Mouse (Mus musculus): Measurements from ENCODE around the gene Gxylt2.

The Gxylt2 gene

DNA sequence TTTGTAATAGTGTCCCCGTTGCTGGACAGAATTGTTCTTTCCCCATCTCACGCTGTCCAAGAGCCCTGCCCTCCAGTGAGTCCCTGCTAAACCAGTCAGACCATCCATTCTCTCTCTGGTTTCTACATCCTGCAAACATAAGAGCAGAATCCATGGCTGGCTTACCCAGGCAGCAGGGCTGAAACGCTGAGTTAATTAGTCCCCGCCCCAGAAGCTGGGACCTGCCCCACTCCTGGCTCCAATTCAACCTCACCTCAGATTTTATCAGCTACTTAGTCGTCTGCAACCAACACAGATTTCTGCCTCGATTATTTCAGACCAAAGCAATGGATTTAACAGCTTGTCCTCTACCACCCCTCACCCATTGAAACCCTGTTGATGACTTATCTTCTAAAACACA is 91.3 kb downstream of the Gxylt2 start:
- peak; percentile 20 for DNase-seq (ENCODE audit: extremely low read depth, insufficient read length, low spot score)

DNA sequence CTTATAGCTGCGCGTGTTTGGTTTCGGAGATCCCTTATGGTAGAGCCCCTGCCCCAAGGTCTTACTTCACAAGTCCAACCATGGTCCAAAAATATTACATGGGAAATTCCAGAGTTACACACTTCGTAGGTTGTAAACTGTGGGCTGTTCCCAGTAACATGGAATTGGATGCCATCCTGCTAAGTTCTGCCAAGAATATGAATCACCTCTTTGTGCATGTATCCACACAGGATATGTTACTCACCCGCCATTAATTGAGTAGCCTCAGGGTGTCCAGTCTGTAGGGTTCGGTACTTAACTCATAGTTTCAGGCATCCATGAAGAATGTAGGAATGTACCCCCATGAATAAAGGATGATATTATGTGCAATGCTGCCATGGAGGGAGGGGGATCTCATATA is 94.8 kb downstream of the Gxylt2 start:
- peak; percentile 68 for DNase-seq (ENCODE audit: extremely low read depth, insufficient read length, low spot score)

DNA sequence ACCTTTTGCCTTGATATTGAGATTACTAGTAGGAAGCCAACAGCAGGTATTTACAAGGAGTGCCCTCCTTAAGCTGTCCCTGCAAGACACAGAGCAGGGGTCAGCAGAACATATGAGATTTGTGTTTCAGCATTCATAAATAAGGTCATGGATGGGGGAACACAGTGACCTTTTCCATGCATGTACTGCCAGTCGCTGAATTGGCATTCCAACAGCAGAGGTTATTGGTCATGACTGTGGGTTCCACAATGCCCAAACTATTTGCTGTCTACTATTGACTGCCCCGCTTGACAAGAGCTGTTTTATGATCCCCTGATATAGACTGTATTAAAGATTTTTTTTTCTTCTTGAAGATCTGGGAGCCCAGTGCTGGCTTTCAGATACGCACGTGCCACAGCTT is 95.2 kb downstream of the Gxylt2 start:
- DNase-seq (ENCODE audit: extremely low read depth, insufficient read length, low spot score) = no peak

DNA sequence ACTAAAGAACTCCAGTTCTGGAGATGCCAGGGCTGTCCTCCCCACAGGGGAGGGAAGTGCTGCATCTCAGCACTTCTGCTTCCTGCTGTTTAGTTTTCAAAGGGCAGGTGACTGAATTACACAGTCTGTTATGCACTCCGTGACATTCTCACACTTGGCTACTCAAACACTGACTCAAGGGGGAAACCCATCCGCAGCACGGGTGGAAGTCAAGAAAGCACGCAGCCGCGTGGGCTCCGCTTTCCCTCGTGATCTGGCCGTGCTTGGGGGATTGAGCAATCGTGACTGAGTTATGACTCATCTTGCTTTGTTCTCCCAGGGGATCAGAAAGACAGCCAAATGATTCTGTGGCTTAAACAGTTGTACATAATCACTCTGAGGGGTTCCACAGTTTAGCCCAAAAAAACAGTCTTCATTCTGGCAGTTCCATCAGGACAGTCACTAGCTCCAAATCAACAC is 96.0 kb downstream of the Gxylt2 start:
- DNase-seq (ENCODE audit: extremely low read depth, insufficient read length, low spot score) = peak; percentile 80

DNA sequence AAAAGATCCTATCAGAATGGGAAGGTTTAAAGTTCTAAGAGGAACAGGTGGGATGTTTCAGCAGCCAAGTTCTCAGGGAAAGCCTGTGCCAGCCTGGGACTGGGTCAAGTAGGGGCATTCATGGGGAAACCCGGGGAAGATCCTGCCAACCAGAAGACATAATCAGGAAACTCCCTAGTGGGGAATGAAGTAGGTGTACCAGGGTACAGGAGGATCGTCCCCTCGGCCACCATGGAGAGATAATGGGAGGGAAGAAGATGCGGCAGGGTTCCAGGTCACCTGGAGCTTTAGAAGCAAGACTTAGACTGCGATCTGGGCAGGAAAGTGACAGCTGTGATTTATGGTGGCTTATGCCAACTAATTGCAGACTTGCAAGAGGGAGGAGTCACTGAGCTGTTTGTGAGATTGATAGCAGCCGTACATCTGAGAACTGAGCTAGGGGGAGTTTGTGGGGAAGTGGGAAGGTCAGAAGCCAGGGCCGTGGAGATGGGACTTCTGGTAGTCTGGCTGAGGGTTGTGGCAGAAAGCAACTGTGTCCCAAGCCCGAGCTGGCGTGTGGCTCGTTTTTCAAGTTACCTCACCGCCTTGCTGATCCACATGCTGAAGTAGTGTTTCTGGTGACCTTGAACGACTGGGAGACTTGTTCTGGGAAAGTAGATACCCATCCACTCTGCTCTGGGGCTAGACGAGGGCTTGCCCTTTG is 98.0 kb downstream of the Gxylt2 start:
- no peak for DNase-seq (ENCODE audit: extremely low read depth, insufficient read length, low spot score)

DNA sequence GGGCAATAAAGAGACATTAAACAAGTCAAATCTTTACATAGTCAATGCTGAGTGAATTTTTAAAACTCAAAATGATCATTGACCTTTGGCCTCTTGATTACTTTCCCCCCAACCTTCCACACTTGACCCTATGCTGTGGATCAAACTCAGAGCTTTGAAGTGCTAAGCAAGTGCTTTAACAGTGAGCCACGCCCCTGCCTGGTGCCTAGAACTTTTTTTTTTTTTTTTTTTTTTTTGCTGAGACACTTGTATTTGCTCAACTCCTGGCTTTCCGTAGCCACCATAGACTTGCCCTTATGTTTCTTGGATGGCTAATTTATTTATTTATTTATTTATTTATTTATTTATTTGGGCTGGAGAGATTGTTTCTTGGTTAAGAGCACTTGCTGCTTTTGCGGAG is 98.7 kb downstream of the Gxylt2 start:
- no peak for DNase-seq (ENCODE audit: extremely low read depth, insufficient read length, low spot score)

DNA sequence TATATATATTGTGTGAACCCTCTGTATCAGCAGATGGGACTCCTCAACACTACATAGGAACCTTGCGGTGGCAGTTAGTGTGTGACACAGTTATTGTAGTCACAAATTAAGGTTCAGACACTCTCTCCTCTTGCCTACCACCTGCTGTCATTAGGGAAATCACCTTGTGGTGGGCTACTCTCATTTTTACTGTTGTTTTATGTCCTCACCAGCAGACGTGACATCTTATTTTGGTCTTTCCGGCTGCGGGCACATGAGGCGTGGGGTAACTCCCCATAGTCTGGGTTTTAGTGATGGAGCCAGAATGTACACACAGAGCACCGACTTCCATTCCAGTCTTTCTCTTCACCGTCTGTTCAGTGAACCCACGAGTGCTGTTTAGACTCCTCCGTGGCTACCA is 102.7 kb downstream of the Gxylt2 start:
- no peak for DNase-seq (ENCODE audit: extremely low read depth, insufficient read length, low spot score)

DNA sequence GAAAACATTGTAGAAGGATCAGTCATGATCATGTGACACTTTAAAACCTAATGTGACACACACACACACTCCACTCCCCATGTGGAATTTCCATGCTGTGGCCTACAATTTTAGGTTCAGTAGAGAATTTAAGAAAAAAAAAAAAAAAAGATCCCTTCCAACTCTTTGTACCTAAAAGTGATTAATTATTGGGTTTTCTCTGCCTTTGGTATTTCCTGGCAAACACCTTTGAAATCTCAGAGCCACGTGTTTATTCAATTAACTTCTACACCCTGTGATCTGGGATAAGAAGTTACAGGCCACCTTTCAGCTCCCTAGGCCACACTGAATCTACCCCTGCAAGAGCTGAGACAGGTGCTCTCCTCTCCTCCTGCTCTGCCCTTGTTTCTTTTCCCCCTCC is 103.2 kb downstream of the Gxylt2 start:
- DNase-seq (ENCODE audit: extremely low read depth, insufficient read length, low spot score) = no peak

DNA sequence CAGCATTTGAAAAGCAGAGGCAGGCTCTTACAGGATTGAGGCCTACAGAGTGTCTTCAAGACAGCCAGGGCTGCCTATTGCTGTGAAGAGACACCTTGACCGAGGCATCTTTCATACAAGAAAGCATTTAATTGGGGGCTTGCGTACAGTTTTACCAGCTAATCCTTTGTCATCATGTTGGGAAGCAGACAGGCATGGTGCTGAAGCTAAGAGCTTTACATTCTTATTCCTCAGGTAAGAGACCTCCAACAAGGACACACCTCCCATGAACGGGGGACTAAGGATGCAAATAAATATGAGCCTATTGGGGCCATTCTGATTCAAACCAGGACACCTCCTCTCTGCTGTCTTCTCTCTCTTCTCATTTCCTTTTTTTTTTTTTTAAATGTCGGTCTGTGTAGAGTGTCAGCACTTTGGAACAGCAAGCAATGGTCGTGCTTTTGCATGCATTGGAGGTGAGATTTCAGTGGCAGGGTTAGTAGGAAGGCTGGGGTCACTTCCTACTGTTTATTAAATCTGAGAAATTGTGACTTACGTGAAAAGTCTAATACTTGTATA is 103.8 kb downstream of the Gxylt2 start:
- no peak for DNase-seq (ENCODE audit: extremely low read depth, insufficient read length, low spot score)

DNA sequence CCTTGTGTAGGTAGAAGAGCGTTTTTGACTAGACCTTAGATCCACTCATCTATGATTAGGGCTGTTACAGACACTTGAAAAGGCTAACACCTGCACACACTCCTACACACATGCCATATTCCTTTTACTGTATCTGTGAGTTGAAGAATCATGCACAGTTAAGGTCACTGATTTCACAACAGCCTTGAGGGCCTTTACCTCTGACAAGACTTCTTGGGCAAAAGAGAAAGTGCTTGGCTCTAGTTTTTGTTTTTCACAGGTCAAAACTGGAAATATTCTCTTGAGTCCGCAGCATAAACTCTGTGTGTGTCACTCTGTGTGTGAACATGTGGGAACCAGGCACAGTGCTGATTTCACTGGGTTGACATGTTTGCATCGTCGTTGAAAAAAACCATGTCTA is 105.6 kb downstream of the Gxylt2 start:
- DNase-seq (ENCODE audit: extremely low read depth, insufficient read length, low spot score) = no peak

DNA sequence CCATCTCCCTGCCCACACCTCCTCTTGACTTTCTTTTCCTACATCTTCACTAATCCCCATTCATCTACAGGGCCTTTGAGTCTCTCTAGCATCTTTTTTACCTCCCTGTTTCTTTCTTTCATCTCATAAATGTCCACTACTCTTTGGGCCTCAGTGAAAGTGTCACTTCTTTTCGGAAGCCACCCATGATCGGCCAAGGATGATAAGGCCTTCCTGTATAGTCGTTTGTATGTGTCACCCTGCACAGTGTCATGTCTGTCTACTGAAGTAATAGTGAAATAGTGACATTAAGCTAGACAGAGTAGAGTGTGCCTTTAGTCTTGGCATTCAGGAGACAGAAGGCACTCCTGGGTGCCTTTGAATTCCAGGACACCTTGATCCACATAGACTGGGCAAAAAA is 107.2 kb downstream of the Gxylt2 start:
- DNase-seq (ENCODE audit: extremely low read depth, insufficient read length, low spot score) = no peak

DNA sequence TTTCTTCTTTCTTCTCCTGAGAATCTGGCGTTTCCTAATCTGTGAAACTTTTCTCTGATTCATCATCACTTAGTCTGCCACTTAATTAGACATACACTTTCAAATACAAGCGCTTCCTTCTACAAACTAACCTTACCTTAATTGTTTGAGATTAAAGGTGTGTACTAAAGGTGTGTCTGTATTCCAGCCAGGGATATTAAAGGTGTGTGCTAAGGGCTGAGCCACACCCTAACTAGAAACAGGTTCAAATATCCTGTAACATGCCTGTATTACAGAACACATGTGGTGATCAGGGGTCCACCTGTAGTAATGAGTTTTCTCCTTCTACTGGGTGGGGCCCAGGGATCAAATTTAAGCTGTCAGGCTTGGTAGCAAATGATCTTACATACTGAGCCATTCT is 116.8 kb downstream of the Gxylt2 start:
- no peak for DNase-seq (ENCODE audit: extremely low read depth, insufficient read length, low spot score)

DNA sequence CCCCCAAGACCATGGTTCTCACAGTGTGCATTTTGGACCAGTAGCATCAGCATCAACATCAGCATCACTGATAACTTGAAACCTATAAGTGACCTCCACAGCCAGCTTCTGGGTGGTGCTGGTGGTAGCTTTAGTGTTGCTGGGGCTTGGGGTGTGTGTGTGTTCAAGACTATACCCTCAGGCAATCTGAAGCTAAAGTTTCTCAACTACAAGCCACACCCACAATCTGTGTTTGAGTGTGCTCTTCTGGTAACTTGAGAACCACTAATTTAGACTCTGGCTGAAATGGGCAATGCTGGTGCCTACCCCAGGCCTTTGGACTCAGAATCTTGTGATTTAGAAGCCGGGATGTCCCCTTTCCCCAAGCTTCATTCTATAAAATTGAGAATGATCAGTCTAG is 118.8 kb downstream of the Gxylt2 start:
- no peak for DNase-seq (ENCODE audit: extremely low read depth, insufficient read length, low spot score)

DNA sequence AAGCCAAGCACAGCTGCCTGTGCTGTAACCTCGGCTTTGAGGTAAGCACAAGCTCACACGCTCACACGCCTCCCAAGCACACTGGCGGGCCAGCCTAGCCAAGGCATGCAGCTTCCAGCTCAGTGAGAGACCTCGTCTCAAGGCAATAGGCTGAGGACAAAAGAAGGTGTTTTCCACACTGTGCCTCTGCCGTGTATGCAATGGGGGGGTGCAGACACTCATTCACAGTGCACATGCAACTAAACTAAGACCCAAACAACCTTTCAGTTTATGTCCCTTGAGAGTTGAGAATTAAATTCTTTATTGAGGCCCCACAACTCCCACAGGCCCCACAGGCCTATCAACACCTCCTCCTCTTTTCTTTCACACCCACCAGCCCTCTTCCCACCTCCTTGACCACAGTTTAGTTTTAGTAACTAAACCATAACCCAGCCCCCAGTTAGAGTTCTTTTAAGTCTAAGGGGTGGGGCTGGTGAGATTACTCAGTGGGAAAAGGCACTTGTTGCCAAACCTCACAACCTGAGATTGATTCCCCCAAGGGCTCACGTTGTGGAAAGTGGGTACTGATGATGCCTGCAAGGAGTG is 119.9 kb downstream of the Gxylt2 start:
- DNase-seq (ENCODE audit: extremely low read depth, insufficient read length, low spot score) = no peak

DNA sequence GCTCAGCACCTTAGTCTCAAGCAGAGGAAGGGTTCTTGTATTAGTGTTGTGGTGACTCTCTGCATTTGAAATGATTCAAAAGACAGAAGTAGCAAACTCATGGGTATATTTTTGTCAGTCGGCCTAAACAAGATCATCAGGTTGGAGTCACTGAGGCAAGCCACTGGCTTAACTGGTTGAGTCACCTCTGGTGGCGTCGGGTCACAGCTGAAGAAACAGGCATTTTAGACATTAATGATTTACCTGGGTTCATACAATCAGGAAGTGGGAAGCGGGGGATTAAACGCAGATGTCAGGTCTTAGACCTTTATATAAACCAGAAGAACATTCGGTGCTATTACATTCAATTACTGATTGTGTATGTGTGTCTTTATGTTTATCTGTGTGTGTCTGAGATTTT is 121.5 kb downstream of the Gxylt2 start:
- DNase-seq (ENCODE audit: extremely low read depth, insufficient read length, low spot score) = no peak

DNA sequence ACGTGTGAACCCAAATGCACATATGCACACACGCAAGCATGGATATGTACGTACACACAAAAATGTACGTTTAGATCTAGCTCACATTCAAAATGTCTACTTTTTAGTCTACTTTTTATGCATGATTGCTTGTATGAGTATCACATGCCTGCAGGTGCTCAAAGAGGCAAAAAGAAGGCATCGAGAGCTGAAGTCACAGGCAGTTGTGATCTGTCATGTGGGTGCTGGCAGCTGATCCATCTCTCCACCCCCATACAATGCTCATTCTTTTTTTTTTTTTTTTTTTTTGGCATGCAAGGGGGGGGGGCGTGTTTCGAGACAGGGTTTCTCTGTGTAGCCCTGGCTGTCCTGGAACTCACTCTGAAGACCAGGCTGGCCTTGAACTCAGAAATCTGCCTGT is 124.0 kb downstream of the Gxylt2 start:
- no peak for DNase-seq (ENCODE audit: extremely low read depth, insufficient read length, low spot score)

DNA sequence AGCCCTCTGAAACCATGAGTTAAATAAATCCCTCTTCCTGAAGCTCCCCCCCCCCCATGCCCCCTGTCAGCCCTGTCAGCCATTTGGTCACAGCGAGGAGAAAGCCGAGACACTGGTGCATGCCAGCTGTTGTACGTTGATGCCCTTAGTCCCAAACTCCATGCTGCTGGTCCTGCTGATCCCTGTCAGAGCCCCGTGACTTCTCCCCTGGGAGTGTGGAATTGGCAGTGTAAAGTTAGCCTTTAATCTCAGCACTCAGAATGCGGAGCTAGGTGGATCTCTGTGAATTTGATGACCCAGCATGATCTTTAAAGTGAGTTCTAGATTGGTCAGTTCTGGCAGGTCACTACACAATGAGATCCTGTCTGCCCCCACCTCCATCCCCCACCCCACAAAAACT is 125.2 kb downstream of the Gxylt2 start:
- DNase-seq (ENCODE audit: extremely low read depth, insufficient read length, low spot score) = no peak

DNA sequence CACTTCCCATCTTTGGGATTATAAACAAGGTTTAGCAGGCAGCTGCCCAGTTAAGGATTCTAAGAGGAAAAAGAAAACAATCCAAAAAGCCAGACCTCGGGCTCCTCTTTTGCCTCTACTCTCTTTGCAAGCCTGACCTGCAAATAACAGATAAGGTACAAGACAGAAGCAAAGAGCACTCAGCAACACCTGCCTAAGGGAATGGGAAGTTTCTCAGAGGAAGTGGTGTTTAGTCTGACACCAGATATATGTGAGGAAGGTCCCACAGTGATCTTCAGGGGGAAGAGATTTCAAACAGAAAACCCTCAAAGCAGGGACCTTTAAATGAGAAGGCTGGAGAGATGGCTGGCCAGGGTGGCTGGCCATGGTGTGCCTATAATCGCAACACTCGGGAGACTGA is 126.7 kb downstream of the Gxylt2 start:
- DNase-seq (ENCODE audit: extremely low read depth, insufficient read length, low spot score) = no peak

DNA sequence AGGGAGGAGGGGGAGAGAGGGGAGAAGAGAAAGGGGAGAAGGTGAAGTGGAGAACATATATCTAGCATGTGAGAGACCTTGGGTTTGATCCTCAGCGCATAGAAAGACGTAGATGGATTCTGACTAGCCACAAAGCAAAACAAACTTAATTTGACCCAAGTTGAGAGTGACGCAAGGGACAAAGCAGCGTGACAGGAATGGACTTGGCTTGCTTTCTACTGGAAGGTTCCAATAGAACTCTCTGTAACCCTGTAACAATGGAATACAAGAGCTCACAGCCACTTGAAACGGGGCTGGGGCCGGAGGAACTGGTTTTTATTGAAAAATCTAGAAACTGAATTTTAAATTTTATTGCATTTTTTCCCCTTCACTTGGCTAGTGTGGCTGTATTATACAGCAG is 127.2 kb downstream of the Gxylt2 start:
- no peak for DNase-seq (ENCODE audit: extremely low read depth, insufficient read length, low spot score)

DNA sequence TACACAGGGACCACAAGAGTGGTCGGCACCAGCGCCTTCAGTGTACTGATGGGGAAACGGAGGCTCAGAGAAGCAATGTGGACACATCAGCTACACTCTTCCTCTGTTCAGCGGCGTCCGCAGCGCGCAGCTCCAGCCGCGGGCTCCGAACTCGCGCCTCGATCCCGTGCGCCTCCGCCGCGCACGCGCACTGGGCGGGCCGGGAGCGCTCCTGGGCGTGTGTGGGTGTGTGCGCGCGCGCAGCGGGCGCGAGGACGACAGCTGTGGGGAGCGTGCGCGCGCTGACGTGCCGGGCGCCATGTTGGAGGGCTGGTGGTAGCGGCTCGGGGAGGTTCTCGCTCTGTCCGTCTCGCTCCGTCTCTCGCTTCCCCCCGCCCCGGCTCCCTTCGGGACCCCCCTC is 128.8 kb downstream of the Gxylt2 start, which contains the start of gene Ppp4r2:
Ppp4r2 (plus strand) TSS at position 268 of the 400 bp plus-strand sequence.
- peak; percentile 84 for DNase-seq (ENCODE audit: extremely low read depth, insufficient read length, low spot score)

DNA sequence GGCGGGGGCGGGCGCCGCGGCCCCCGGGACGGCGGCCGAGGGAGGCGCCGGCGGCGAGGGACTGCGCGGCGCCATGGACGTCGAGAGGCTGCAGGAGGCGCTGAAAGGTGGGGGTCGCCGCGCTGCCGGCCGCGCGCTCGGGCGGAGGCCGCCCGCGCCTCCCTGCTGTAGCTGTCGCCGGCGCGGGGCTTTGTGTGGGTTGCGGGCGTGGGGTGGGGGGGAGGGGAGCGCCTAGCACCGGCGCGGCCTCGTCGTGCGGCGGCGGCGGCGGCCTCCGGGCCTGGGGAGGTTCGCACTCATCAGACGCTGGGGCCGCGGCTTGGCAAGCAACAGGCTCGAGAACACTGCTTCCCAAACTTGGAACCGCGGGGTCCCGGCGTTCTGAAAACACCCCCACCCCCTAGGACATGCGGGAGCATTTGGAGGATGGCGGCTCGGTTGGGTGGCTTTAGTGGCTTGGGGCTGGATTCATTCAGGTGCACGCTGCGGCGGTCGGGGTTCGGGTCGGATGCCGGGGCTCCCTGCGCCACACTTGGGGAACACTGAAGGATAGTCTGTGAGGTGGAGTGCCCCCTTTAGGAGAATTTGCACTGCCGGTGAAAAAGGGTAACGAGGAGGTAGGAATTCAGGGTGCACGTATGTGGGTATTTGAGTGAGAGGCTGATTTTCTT is 129.4 kb downstream of the Gxylt2 start:
- peak; percentile 66 for DNase-seq (ENCODE audit: extremely low read depth, insufficient read length, low spot score)
